Mouse (Mus musculus) midbrain, postnatal 0 days (tissue): Measurements from ENCODE around the gene Tcf21. TPM values are rescaled to one million over a fixed set of nuclear protein-coding genes. Genes with fewer than 3 reads are reported as not detected.

Source experiments
- ATAC-seq: fragments of 200-750 bp; cut with Nextera tagmentation; 2 replicates; pipeline ENCODE4 v1.8.0; 2017; ENCODE audit warnings: moderate number of reproducible peaks, mild to moderate bottlenecking, moderate TSS enrichment, moderate library complexity; ENCODE audit not compliant: low FRiP score
- DNase-seq: peaks from one replicate; pipeline ENCODE4 v3.0.0-alpha.2; 2015; ENCODE audit warnings: low spot score
- H3K27ac ChIP-seq: fragments of 300-500 bp; sonication (generic); 2 replicates; pipeline ENCODE4 v1.5.1; 2014; ENCODE audit warnings: low read depth, mild to moderate bottlenecking, low read length, mixed read lengths
- H3K27me3 ChIP-seq: fragments of 300-500 bp; sonication (generic); 2 replicates; pipeline ENCODE4 v1.6.1; 2014; ENCODE audit warnings: low read length, control low read depth, mixed read lengths; ENCODE audit not compliant: insufficient read depth
- H3K36me3 ChIP-seq: fragments of 300-500 bp; sonication (generic); 2 replicates; pipeline ENCODE4 v1.6.1; 2014; ENCODE audit warnings: low read length, control low read depth, mixed read lengths; ENCODE audit not compliant: insufficient read depth
- H3K4me1 ChIP-seq: fragments of 300-500 bp; sonication (generic); 2 replicates; pipeline ENCODE4 v1.6.1; 2014; ENCODE audit warnings: mild to moderate bottlenecking, control low read depth, antibody characterized with exemption, low read length, mixed read lengths; ENCODE audit not compliant: insufficient read depth
- H3K4me2 ChIP-seq: fragments of 300-500 bp; sonication (generic); 2 replicates; pipeline ENCODE4 v1.6.1; 2014; ENCODE audit warnings: low read depth, mild to moderate bottlenecking, low read length, mixed read lengths; ENCODE audit not compliant: poor library complexity, severe bottlenecking
- H3K4me3 ChIP-seq: fragments of 300-500 bp; sonication (generic); 2 replicates; pipeline ENCODE4 v1.5.1; 2014; ENCODE audit warnings: low read depth, mild to moderate bottlenecking, low read length, moderate library complexity
- H3K9ac ChIP-seq: fragments of 300-500 bp; sonication (generic); replicated peaks from 2 replicates; pipeline ENCODE4 v1.6.1; 2014; ENCODE audit warnings: mild to moderate bottlenecking, low read length, moderate library complexity, mixed read lengths; ENCODE audit not compliant: poor library complexity, severe bottlenecking
- H3K9me3 ChIP-seq: fragments of 300-500 bp; sonication (generic); 2 replicates; pipeline ENCODE4 v1.6.1; 2016; ENCODE audit warnings: low read length, control low read depth
- CTCF ChIP-seq: IDR thresholded peaks from 2 replicates; pipeline ENCODE4 v1.5.1; 2016; ENCODE audit warnings: antibody characterized with exemption, mild to moderate bottlenecking
- WGBS: fragments of 180-500 bp; shearing (Covaris S2); extraction: QIAGEN DNeasy Blood & Tissue Kit; methylation state at CpG from one replicate; pipeline ENCODE4 v1.1.7; 2014; 5-methylcytosine and 5-hydroxymethylcytosine counted together
- polyA plus RNA-seq: library from polyadenylated mRNA; unstranded; fragments of >200 nt; fragmentation: Nextera tagmentation; extraction: Ambion mirVana; gene quantifications from 2 replicates; pipeline ENCODE4 v1.2.1, GENCODE M21; 2015
- total RNA-seq: library from RNA; depleted of rRNA; stranded (reverse); fragments of >200 nt; gene quantifications from 2 replicates; pipeline ENCODE4 v1.2.3, GENCODE M21; 2014

Gene Tcf21
- total and polyA plus RNA-seq, 2 experiments from 2014 or later = not detected

DNA sequence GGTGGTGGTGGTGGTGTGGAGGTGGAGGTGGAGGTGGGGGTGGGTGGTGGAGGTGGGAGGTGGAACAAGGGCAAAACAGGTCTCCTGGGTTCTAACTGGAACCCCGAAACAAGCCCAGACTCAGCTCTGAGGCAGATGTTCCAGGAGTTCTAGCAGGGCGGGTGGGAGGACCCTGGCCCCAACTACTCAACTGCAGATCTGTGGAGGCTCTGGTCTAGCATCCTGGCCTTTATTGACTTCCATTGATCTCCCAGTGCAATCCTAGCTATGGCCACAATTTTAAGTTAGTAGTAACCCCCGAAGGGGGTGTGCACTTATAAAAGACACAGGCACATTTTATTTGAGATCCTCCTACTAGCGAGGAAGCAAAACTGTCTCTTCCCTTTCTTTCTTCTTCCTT lies 2.0 kb downstream of the Tcf21 start:
- WGBS = 6% methylated on average over 4 of the region's 4 CpGs
- TF ChIP-seq CTCF = no peak
- Histone ChIP-seq H3K27me3 (peaks cover 74% of the 10 kb centered on the region), H3K9me3 (no peaks in the 10 kb centered on the region), H3K36me3 (no peaks in the 10 kb centered on the region), H3K4me3 (no peak overlapping the region), H3K4me2 (no peak overlapping the region), H3K4me1 (no peaks in the 10 kb centered on the region), H3K27ac (no peak overlapping the region), H3K9ac (no peak overlapping the region)
- no peak for DNase-seq
- ATAC-seq = no peak; the same call in 1 of the 2 replicates

- no peak overlapping the region for H3K4me2 ChIP-seq
- under 1% methylated on average over 18 of the region's 18 CpGs for WGBS
- H3K36me3 ChIP-seq = no peaks in the 10 kb centered on the region
- no peak overlapping the region for H3K27ac ChIP-seq
- no peaks in the 10 kb centered on the region for H3K9me3 ChIP-seq
- H3K9ac ChIP-seq = no peak overlapping the region
- no peak for TF ChIP-seq CTCF
- ATAC-seq (no peak), DNase-seq (no peak)
- H3K27me3 ChIP-seq = peaks cover 72% of the 10 kb centered on the region
- no peaks in the 10 kb centered on the region for H3K4me1 ChIP-seq
- no peak overlapping the region for H3K4me3 ChIP-seq
Observed at GRCm38 (mm10) chr10:22817561-22817960, 2.4 kb downstream of the Tcf21 start.

GRCm38 (mm10) chr10:22816237-22816762 lies 3.7 kb downstream of the Tcf21 start:
- Histone ChIP-seq H3K27ac (no peak overlapping the region), H3K4me2 (no peak overlapping the region), H3K9me3 (no peaks in the 10 kb centered on the region), H3K36me3 (no peaks in the 10 kb centered on the region), H3K4me3 (no peak overlapping the region), H3K9ac (no peak overlapping the region), H3K27me3 (peaks cover 73% of the 10 kb centered on the region), H3K4me1 (no peaks in the 10 kb centered on the region)
- ATAC-seq (no peak), DNase-seq (no peak)
- no peak for TF ChIP-seq CTCF
- 1% methylated on average over 28 of the region's 28 CpGs for WGBS

DNA sequence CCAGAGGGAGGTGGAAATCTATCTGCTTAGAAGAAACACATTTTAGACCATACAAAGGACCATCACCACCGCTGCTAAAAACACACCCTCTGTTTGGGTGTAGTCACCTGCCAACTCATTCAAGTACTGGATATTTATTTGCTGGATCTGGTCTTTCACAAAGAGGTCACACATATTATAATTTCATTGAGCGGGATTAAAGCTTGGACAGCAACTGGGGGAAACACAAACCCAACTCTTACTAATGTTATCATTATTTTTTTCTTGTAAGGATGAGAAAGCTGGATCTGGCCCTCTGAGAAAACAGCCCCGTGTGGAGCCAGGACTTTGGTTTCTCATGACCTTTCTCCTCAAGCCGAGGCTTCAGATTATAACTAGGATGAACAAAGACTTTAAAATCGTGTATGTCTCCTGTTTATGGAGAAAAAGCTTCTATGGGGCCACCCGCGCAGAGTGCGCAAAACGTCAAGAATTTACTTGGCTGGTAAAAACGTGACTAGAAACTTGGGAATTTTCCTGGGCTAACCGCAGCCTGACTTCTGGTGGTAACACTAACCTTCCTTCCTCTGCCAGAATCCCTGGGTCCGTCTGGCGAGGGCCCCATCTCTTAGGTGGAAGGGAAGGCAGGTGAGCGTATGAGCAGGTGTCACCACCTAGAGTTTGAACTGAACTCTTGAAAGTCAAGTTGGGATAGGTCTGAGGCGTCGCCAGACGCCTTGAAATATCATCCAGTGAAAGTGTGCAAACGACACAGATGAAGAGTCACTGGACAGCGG lies 4.3 kb downstream of the Tcf21 start:
- no peaks in the 10 kb centered on the region for H3K9me3 ChIP-seq
- H3K36me3 ChIP-seq = no peaks in the 10 kb centered on the region
- no peak overlapping the region for H3K9ac ChIP-seq
- H3K4me1 ChIP-seq = no peaks in the 10 kb centered on the region
- DNase-seq (no peak), ATAC-seq (no peak)
- no peak overlapping the region for H3K27ac ChIP-seq
- H3K27me3 ChIP-seq = peaks cover 70% of the 10 kb centered on the region
- H3K4me3 ChIP-seq = no peak overlapping the region
- 2% methylated on average over 19 of the region's 19 CpGs for WGBS
- TF ChIP-seq CTCF = no peak
- H3K4me2 ChIP-seq = no peak overlapping the region

DNA sequence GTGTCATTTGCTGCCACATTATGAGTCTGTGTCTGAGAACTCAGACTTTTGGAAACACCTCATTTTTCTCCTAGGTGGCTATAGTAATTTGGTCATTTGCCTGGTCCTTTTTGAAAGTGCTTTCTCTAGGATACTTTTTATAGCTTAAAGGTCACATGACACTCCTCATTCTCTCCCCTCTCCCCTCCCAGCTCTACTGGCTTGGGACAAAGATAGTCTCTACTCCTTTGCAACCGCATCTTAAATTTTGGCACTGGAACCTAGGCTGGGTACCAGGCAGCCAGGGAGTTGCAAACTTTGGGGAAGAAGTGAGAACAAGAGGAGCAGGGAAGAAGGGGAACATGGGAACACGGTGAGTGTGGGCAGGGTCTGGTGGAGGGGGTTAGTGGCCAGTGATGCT lies 5.2 kb downstream of the Tcf21 start:
- Histone ChIP-seq H3K9ac (no peak overlapping the region), H3K4me2 (no peak overlapping the region), H3K36me3 (no peaks in the 10 kb centered on the region), H3K9me3 (no peaks in the 10 kb centered on the region), H3K4me3 (no peak overlapping the region), H3K4me1 (no peaks in the 10 kb centered on the region), H3K27me3 (peaks cover 69% of the 10 kb centered on the region), H3K27ac (no peak overlapping the region)
- ATAC-seq (no peak), DNase-seq (no peak)
- no peak for TF ChIP-seq CTCF
- WGBS = 0% methylated on average over 2 of the region's 2 CpGs

- no peak overlapping the region for H3K27ac ChIP-seq
- H3K4me2 ChIP-seq = no peak overlapping the region
- no peak overlapping the region for H3K9ac ChIP-seq
- H3K4me1 ChIP-seq = no peaks in the 10 kb centered on the region
- H3K4me3 ChIP-seq = no peak overlapping the region
- H3K36me3 ChIP-seq = no peaks in the 10 kb centered on the region
- H3K9me3 ChIP-seq = no peaks in the 10 kb centered on the region
- WGBS = 0% methylated on average over 4 of the region's 8 CpGs
- no peak for TF ChIP-seq CTCF
- ATAC-seq (no peak), DNase-seq (no peak)
- peaks cover 69% of the 10 kb centered on the region for H3K27me3 ChIP-seq
Observed at GRCm38 (mm10) chr10:22814294-22814693, 5.7 kb downstream of the Tcf21 start.
